Comparison of ENCODE assay signal across 8 mouse cellular contexts in genomic region chr5:28451053-28451638, GRCm38 (mm10). TPM values are rescaled to one million over a fixed set of nuclear protein-coding genes. Genes with fewer than 3 reads are reported as not detected.
A peak's percentile ranks its signal among the peaks of the same experiment; 100 is the strongest.
DNase-seq lines count a peak whose midpoint lies in the region; ATAC-seq and TF ChIP-seq lines count a peak whose summit lies in the region.

No protein-coding gene starts in this region.

- H3ac ChIP-seq in C2C12 (ENCODE audit: control insufficient read depth, insufficient read length, low read depth), result no peak overlapping the region

- WGBS in bone marrow, adult 2 months, result 34% methylated on average over 6 of the region's 6 CpGs
- WGBS in embryonic facial prominence, embryonic 14.5 days, result 30% methylated on average over 6 of the region's 6 CpGs
- 34% methylated on average over 6 of the region's 6 CpGs for WGBS in heart, embryonic 10.5 days
- 25% methylated on average over 6 of the region's 6 CpGs for WGBS in kidney, postnatal 0 days
- WGBS in liver, embryonic 11.5 days, result 33% methylated on average over 6 of the region's 6 CpGs
- 28% methylated on average over 6 of the region's 6 CpGs for WGBS in neural tube, embryonic 13.5 days

- peak; percentile 72 for TF ChIP-seq CTCF in C2C12 (IDR thresholded peaks at IDR 0.05; ENCODE audit: control insufficient read depth, insufficient read depth, insufficient read length)
- peak; percentile 93 for TF ChIP-seq CTCF in bone marrow, adult 2 months (IDR thresholded peaks at IDR 0.05; ENCODE audit: control insufficient read depth, insufficient read depth, low read length)
- peak; percentile 95 for TF ChIP-seq CTCF in kidney, postnatal 0 days (IDR thresholded peaks at IDR 0.05; ENCODE audit: low read depth)

- no peak overlapping the region for H3K4me2 ChIP-seq in embryonic facial prominence, embryonic 14.5 days (ENCODE audit: low read depth, low read length)
- no peak overlapping the region for H3K4me2 ChIP-seq in kidney, postnatal 0 days (ENCODE audit: low read length)
- H3K4me2 ChIP-seq in liver, embryonic 11.5 days, result no peak overlapping the region
- H3K4me2 ChIP-seq in neural tube, embryonic 13.5 days, result no peak overlapping the region

- H3K79me2 ChIP-seq in C2C12 (ENCODE audit: control insufficient read depth, insufficient read depth), result no peaks in the 10 kb centered on the region

- H3K79me3 ChIP-seq in C2C12 (ENCODE audit: low read depth), result no peaks in the 10 kb centered on the region

- H3K27ac ChIP-seq in bone marrow, adult 2 months (ENCODE audit: control insufficient read depth, insufficient read depth, low read depth, low read length, poor library complexity), result no peak overlapping the region
- H3K27ac ChIP-seq in embryonic facial prominence, embryonic 14.5 days (replicated peaks; ENCODE audit: low read depth, low read length), result no peak overlapping the region
- H3K27ac ChIP-seq in heart, embryonic 10.5 days, result no peak overlapping the region
- no peak overlapping the region for H3K27ac ChIP-seq in kidney, postnatal 0 days
- H3K27ac ChIP-seq in liver, embryonic 11.5 days (ENCODE audit: low read depth, low read length), result no peak overlapping the region
- no peak overlapping the region for H3K27ac ChIP-seq in neural tube, embryonic 13.5 days (replicated peaks)

- H3K27me3 ChIP-seq in C2C12 (ENCODE audit: control insufficient read depth, insufficient read depth, insufficient read length), result peaks cover 10% of the 10 kb centered on the region
- peaks cover 14% of the 10 kb centered on the region for H3K27me3 ChIP-seq in embryonic facial prominence, embryonic 14.5 days (replicated peaks; ENCODE audit: control insufficient read depth, insufficient read depth, low read length)
- H3K27me3 ChIP-seq in heart, embryonic 10.5 days (ENCODE audit: insufficient read depth, poor library complexity, severe bottlenecking), result peaks cover 43% of the 10 kb centered on the region
- peaks cover 8% of the 10 kb centered on the region for H3K27me3 ChIP-seq in kidney, postnatal 0 days (ENCODE audit: insufficient read depth, low read length)
- H3K27me3 ChIP-seq in liver, embryonic 11.5 days (replicated peaks; ENCODE audit: control insufficient read depth, insufficient read depth, low read length), result peaks cover 14% of the 10 kb centered on the region
- peaks cover 24% of the 10 kb centered on the region for H3K27me3 ChIP-seq in neural tube, embryonic 13.5 days

- peak; percentile 75 for ATAC-seq in embryonic facial prominence, embryonic 14.5 days (ENCODE audit: low read depth)
- peak; percentile 72 for ATAC-seq in kidney, postnatal 0 days (replicated peaks; ENCODE audit: low FRiP score, low read depth)
- ATAC-seq in liver, embryonic 11.5 days (replicated peaks; ENCODE audit: low FRiP score), result 0 out of 2 replicates have a peak, but pooled peaks have one; percentile 15
- ATAC-seq in neural tube, embryonic 13.5 days (ENCODE audit: low read depth), result peak; percentile 88

- TF ChIP-seq POLR2A in bone marrow, adult 2 months (IDR thresholded peaks at IDR 0.05; ENCODE audit: borderline replicate concordance, control insufficient read depth, low read depth, low read length), result no peak

- H3K9me3 ChIP-seq in embryonic facial prominence, embryonic 14.5 days (ENCODE audit: control insufficient read depth, low read length), result no peaks in the 10 kb centered on the region
- H3K9me3 ChIP-seq in heart, embryonic 10.5 days, result no peaks in the 10 kb centered on the region
- no peaks in the 10 kb centered on the region for H3K9me3 ChIP-seq in kidney, postnatal 0 days (replicated peaks; ENCODE audit: low read length)
- no peaks in the 10 kb centered on the region for H3K9me3 ChIP-seq in liver, embryonic 11.5 days (ENCODE audit: control insufficient read depth, low read length)
- H3K9me3 ChIP-seq in neural tube, embryonic 13.5 days, result no peaks in the 10 kb centered on the region

- no peak overlapping the region for H3K4me3 ChIP-seq in C2C12 (ENCODE audit: insufficient read depth, poor library complexity, severe bottlenecking)
- no peak overlapping the region for H3K4me3 ChIP-seq in bone marrow, adult 2 months (replicated peaks; ENCODE audit: control insufficient read depth, low read depth, low read length)
- H3K4me3 ChIP-seq in embryonic facial prominence, embryonic 14.5 days (ENCODE audit: low read depth, low read length), result no peak overlapping the region
- H3K4me3 ChIP-seq in heart, embryonic 10.5 days, result no peak overlapping the region
- no peak overlapping the region for H3K4me3 ChIP-seq in kidney, postnatal 0 days (replicated peaks; ENCODE audit: low read depth, low read length)
- H3K4me3 ChIP-seq in liver, embryonic 11.5 days (ENCODE audit: low read depth, low read length), result no peak overlapping the region
- no peak overlapping the region for H3K4me3 ChIP-seq in neural tube, embryonic 13.5 days

- DNase-seq in embryonic facial prominence, embryonic 14.5 days (ENCODE audit: low spot score), result peak; percentile 64
- peak; percentile 86 for DNase-seq in heart, embryonic 10.5 days (ENCODE audit: low spot score)
- DNase-seq in kidney, postnatal 0 days (ENCODE audit: low spot score), result peak; percentile 77
- peak; percentile 70 for DNase-seq in liver, embryonic 11.5 days (ENCODE audit: low spot score)
- peak; percentile 93 for DNase-seq in testis, postnatal 10 days (ENCODE audit: low spot score)

- H3K36me3 ChIP-seq in C2C12 (ENCODE audit: control insufficient read depth, insufficient read depth), result no peaks in the 10 kb centered on the region
- H3K36me3 ChIP-seq in embryonic facial prominence, embryonic 14.5 days (ENCODE audit: control insufficient read depth, insufficient read depth, low read length), result no peaks in the 10 kb centered on the region
- no peaks in the 10 kb centered on the region for H3K36me3 ChIP-seq in heart, embryonic 10.5 days
- no peaks in the 10 kb centered on the region for H3K36me3 ChIP-seq in kidney, postnatal 0 days (ENCODE audit: insufficient read depth, low read length)
- H3K36me3 ChIP-seq in liver, embryonic 11.5 days (ENCODE audit: control insufficient read depth, insufficient read depth, low read length), result no peaks in the 10 kb centered on the region
- H3K36me3 ChIP-seq in neural tube, embryonic 13.5 days, result no peaks in the 10 kb centered on the region

- no peaks in the 10 kb centered on the region for H3K4me1 ChIP-seq in bone marrow, adult 2 months (ENCODE audit: control insufficient read depth, insufficient read depth, low read length)
- no peaks in the 10 kb centered on the region for H3K4me1 ChIP-seq in embryonic facial prominence, embryonic 14.5 days (ENCODE audit: control insufficient read depth, insufficient read depth, low read length)
- no peaks in the 10 kb centered on the region for H3K4me1 ChIP-seq in heart, embryonic 10.5 days
- H3K4me1 ChIP-seq in kidney, postnatal 0 days (replicated peaks; ENCODE audit: insufficient read depth, low read length), result no peaks in the 10 kb centered on the region
- no peaks in the 10 kb centered on the region for H3K4me1 ChIP-seq in liver, embryonic 11.5 days (replicated peaks; ENCODE audit: control insufficient read depth, insufficient read depth, low read length)
- H3K4me1 ChIP-seq in neural tube, embryonic 13.5 days (replicated peaks), result no peaks in the 10 kb centered on the region

- no peak overlapping the region for H3K9ac ChIP-seq in embryonic facial prominence, embryonic 14.5 days (ENCODE audit: low read depth, low read length)
- H3K9ac ChIP-seq in kidney, postnatal 0 days (ENCODE audit: low read depth, low read length), result no peak overlapping the region
- no peak overlapping the region for H3K9ac ChIP-seq in liver, embryonic 11.5 days (ENCODE audit: low read depth, low read length)
- no peak overlapping the region for H3K9ac ChIP-seq in neural tube, embryonic 13.5 days

TF ChIP-seq in C2C12, 6 proteins besides CTCF, POLR2A, EP300 and RAD21:
- TF ChIP-seq FOSL1 (IDR thresholded peaks at IDR 0.05; ENCODE audit: insufficient read depth, low read length, poor library complexity, severe bottlenecking) (no peak), MYOG (IDR thresholded peaks at IDR 0.05; ENCODE audit: control insufficient read depth, extremely low read depth, insufficient read length) (no peak), MYOD1 (IDR thresholded peaks at IDR 0.05; ENCODE audit: control insufficient read depth, insufficient read length, low read depth) (no peak), MAX (IDR thresholded peaks at IDR 0.05) (no peak), CEBPB (IDR thresholded peaks at IDR 0.05; ENCODE audit: low read depth) (no peak), USF1 (IDR thresholded peaks at IDR 0.05; ENCODE audit: low read depth) (no peak)
TF ChIP-seq in C2C12: peak in this region for 0.

RNA-seq across cellular contexts. Expression of gene Shh, which starts 15.9 kb away (rescaled TPM):
- polyA plus RNA-seq in C2C12 (2012; fragmentation: generic; extraction: Trizol), result not detected
- polyA plus RNA-seq in bone marrow, adult 2 months (2011; ENCODE audit: insufficient read depth, insufficient read length, low replicate concordance, missing spikeins), result not detected in 2 replicates
- 0.47 and 0.56 TPM in 2 replicates for polyA plus RNA-seq in embryonic facial prominence, embryonic 14.5 days (2014; fragmentation: Nextera tagmentation; extraction: Ambion mirVana)
- 0.10 and 0.68 TPM in 2 replicates for polyA plus RNA-seq in heart, embryonic 10.5 days (2016; fragmentation: Nextera tagmentation; extraction: Ambion mirVana)
- polyA plus RNA-seq in kidney, postnatal 0 days (2015; fragmentation: Nextera tagmentation; extraction: Ambion mirVana), result 0.64 and 0.75 TPM in 2 replicates
- 0.14 and 0.21 TPM in 2 replicates for polyA plus RNA-seq in liver, embryonic 11.5 days (2014; fragmentation: Nextera tagmentation; extraction: Ambion mirVana)
- 1.9 and 2.0 TPM in 2 replicates for polyA plus RNA-seq in neural tube, embryonic 13.5 days (2015; fragmentation: Nextera tagmentation; extraction: Ambion mirVana)

Comparison
In these comparisons a context has a peak if more than half of its experiments do, and no peak if none do; other contexts are left out.
1. ATAC-seq: peak in every context shown above with its lines; median percentile 88 in neural tube, embryonic 13.5 days; 75 in embryonic facial prominence, embryonic 14.5 days; 72 in kidney, postnatal 0 days; 15 in liver, embryonic 11.5 days.